Mouse (Mus musculus) subcutaneous adipose tissue, adult 2 months (tissue): Measurements from ENCODE around the gene Ms4a6c. TPM values are rescaled to one million over a fixed set of nuclear protein-coding genes. Genes with fewer than 3 reads are reported as not detected.

Source experiments
- polyA plus RNA-seq: library from polyadenylated mRNA; depleted of rRNA; stranded (reverse); fragments of >200 nt; gene quantifications from 2 replicates; pipeline ENCODE4 v1.2.3, GENCODE M21; 2012; ENCODE audit warnings: low replicate concordance; rRNA removed

The Ms4a6c gene
- polyA plus RNA-seq, result 7.5 and 13.0 TPM in 2 replicates

DNA sequence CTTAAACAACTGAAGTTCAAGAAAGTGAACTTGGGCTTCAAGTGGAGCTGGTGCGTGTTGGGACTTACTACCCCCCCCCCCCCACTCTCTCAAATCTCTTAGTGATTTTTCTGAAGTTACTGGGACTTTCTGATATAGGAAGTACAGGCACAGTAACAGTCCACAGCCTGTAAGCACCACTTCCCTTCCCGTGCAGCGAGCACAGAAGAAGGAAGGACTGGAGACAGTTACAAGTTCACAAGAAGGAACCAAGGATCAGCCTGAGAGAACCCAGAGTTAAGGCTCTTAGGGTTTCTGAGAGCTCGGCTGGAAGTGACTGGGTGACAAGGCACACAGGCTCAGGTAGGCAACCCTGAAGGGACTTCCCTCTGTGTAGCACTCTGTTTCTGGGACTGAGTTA, at the start of gene Ms4a6c:
Ms4a6c (plus strand) TSS at position 152 of the 400 bp plus-strand sequence.

DNA sequence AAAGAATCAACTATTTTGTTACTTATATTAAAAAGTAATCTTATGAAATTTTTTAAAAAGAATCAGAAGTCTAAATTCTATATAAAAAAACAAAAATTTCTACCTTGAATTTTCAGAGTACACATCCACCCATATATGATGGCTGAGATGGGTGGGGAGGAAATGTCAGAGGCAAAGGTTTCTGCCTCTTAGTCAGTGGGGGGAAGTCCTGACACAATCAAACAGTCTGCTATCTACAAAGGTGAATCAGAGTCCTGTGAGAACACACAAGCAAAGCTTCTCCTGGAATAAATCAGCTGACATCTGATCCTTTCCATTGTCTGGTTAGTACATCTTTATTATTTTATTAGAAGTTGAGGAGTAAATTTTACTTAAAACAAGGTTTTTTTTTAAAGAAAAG, 25.8 kb upstream of the Ms4a6c start, which contains the start of gene Ms4a4b:
Ms4a4b (plus strand) TSS at position 216 of the 400 bp plus-strand sequence.

DNA sequence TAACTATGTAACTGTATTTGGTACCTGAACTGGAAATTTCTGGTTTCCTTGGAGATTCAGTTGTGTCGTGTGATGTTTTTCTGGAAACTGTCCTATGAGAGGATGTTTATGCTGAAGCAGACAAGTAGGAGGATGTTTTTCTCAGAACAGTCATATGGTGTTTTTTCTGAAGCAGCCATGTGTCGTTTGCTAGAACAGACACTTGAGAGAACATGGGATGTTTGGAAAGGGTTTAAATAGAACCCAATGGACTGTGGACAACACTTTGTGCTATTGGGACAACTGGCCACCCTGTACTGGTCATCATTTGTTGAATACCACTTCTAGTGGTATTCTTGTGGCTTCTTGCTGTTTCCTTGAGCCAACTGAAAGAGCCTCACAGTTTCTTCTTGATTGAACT, 16.6 kb downstream of the Ms4a6c start, which contains the start of gene Gm8369:
Gm8369 (plus strand) TSS at position 193 of the 400 bp plus-strand sequence.

DNA sequence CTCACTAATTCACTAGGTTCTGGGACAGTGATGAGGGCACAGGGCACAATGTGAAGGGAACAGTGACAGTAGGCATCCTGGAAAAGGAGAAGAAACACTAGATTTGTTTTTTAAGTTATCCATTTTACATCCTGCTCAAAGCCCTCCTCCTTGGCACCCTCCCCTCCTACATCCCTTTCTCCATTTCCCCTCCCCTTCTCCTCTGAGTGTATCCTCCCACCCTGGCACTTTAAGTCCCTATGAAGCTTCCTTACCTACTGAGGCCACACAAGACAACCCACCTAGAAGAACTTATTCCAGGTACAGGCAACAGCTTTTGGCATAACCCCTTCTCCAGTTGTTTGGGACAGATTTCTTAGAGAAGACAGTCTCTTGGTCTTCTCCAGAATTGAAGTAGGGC, 47.1 kb downstream of the Ms4a6c start, which contains the start of gene Ms4a6b:
Ms4a6b (plus strand) TSS at position 267 of the 400 bp plus-strand sequence.

Other genes with a start within 250 kb of the Ms4a6c start
- not detected in 2 replicates for gene Ms4a12, start 236.9 kb upstream of the Ms4a6c start, polyA plus RNA-seq
- 0.10 and 0.34 TPM in 2 replicates for gene Ms4a1, start 203.1 kb upstream of the Ms4a6c start, polyA plus RNA-seq
- not detected in 2 replicates for gene Ms4a5, start 185.5 kb upstream of the Ms4a6c start, polyA plus RNA-seq
- 0.90 and 0.93 TPM in 2 replicates for gene Ms4a14, start 154.9 kb upstream of the Ms4a6c start, polyA plus RNA-seq
- gene Ms4a7, start 133.2 kb upstream of the Ms4a6c start, polyA plus RNA-seq, result 3.7 and 19.3 TPM in 2 replicates
- gene Ms4a4a, start 93.8 kb upstream of the Ms4a6c start, polyA plus RNA-seq, result 1.6 and 3.1 TPM in 2 replicates
- 0.42 and 4.8 TPM in 2 replicates for gene Ms4a4c, start 64.6 kb upstream of the Ms4a6c start, polyA plus RNA-seq
- gene Ms4a4b, start 25.8 kb upstream of the Ms4a6c start, polyA plus RNA-seq, result 4.2 and 6.2 TPM in 2 replicates
- gene Gm8369, start 16.6 kb downstream of the Ms4a6c start, polyA plus RNA-seq, result 0.57 and 0.98 TPM in 2 replicates
- 7.5 and 10.6 TPM in 2 replicates for gene Ms4a6b, start 47.1 kb downstream of the Ms4a6c start, polyA plus RNA-seq
- 23.8 and 25.8 TPM in 2 replicates for gene Ms4a4d, start 67.4 kb downstream of the Ms4a6c start, polyA plus RNA-seq
- 6.9 and 7.9 TPM in 2 replicates for gene Ms4a6d, start 135.5 kb downstream of the Ms4a6c start, polyA plus RNA-seq
- not detected in 2 replicates for gene Ms4a2, start 154.4 kb downstream of the Ms4a6c start, polyA plus RNA-seq
- not detected in 2 replicates for gene Ms4a3, start 171.5 kb downstream of the Ms4a6c start, polyA plus RNA-seq
- not detected in 2 replicates for gene Oosp2, start 191.2 kb downstream of the Ms4a6c start, polyA plus RNA-seq
- gene Oosp1, start 221.8 kb downstream of the Ms4a6c start, polyA plus RNA-seq, result not detected in 2 replicates
- not detected in 2 replicates for gene Oosp3, start 227.7 kb downstream of the Ms4a6c start, polyA plus RNA-seq